Mouse (Mus musculus): ENCODE data around the gene Prkd2.

Prkd2 gene

DNA sequence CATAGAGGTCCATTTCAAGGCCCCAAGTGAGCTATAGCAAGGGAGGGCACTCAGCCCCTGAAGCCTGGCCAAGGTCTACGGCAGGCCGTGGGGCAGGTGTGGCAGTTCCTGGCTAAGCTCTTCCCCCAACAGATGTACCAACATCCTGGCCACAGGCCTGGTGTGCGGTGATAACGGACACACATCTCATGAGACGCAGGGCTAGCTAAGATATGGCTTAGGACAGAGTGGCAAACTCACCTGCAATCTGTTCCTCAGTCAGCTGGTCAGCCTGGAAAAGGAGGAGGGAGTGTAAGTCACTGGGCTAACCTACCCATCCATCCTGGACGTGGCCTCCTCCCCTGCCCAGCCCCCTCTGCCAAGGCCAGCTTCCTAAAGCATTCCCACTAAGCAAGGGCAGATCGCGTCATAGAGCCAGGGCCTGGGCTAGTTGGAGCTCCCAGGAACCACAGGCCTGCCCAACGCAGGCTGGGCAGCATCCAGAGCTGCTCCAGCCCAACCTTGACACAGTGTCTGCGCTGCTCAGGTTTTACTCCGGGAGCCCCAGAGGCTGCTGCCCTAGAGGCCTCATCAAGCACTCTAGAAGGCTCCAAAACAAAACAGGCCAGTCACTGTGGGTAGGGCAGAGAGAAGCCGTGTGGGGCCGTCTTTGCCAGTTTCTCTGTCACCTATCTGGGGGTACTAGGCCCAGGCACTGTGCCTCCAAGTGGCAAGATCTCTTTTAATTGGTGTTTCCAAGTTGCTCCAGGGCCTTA, 76.9 kb downstream of the Prkd2 start:
- no peak for DNase-seq (ENCODE audit: low spot score)

Data from testis, postnatal 10 days (tissue).